Mouse (Mus musculus): ENCODE results near the gene D630036H23Rik. TPM values are rescaled to one million over a fixed set of nuclear protein-coding genes. Genes with fewer than 3 reads are reported as not detected.
"Not testable (repeated sequence)": the region's sequence is repeated elsewhere in the genome, so short reads cannot be mapped to it uniquely, and the experiment has no call there.

Gene D630036H23Rik
- polyA plus RNA-seq, 1 experiment from 2014 or later, result 0.77 TPM

- no peak for ATAC-seq (ENCODE audit: low FRiP score, low TSS enrichment)
- H3K9me3 ChIP-seq (ENCODE audit: control insufficient read depth, low read length), result no peaks in the 10 kb centered on the region
- H3K27me3 ChIP-seq (ENCODE audit: control insufficient read depth, insufficient read depth, low read length), result no peaks in the 10 kb centered on the region
- no peak overlapping the region for H3K9ac ChIP-seq (ENCODE audit: low read depth, low read length)
- H3K36me3 ChIP-seq (ENCODE audit: control insufficient read depth, insufficient read depth, low read length), result no peaks in the 10 kb centered on the region
- WGBS, result 55% methylated on average over 3 of the region's 3 CpGs
- H3K4me1 ChIP-seq (ENCODE audit: control insufficient read depth, insufficient read depth, low read length), result peaks cover 15% of the 10 kb centered on the region; the same call in 1 of the 2 replicates
- no peak overlapping the region for H3K4me3 ChIP-seq (ENCODE audit: low read length)
- H3K27ac ChIP-seq (ENCODE audit: low read depth, low read length), result no peak overlapping the region
- H3K4me2 ChIP-seq (replicated peaks; ENCODE audit: low read depth, low read length), result no peak overlapping the region
Observed at GRCm38 (mm10) chr12:36380254-36380653, 1.7 kb downstream of the D630036H23Rik start.

DNA sequence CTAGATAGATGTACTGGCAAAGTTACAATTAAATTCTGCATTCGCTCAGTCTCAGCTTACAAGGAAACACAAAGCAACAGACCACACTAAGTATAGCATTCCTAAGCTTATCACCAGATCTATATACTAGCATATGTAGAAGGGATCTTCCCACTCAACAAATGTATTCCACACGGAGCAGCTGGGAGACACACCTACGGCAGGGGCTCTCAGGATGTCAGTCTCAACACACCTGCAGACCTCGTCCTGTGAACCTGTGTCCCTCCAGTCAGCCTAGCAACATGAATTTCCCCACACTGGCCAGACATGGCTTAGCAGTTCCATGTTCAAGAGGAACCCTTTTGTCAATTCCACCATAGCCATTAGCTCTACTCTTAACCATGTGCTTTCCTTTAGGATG, 5.6 kb downstream of the D630036H23Rik start:
- WGBS, result 82% methylated on average over 3 of the region's 4 CpGs
- H3K27me3 ChIP-seq (ENCODE audit: control insufficient read depth, insufficient read depth, low read length); H3K4me3 ChIP-seq (ENCODE audit: low read length); H3K27ac ChIP-seq (ENCODE audit: low read depth, low read length); H3K36me3 ChIP-seq (ENCODE audit: control insufficient read depth, insufficient read depth, low read length); H3K4me2 ChIP-seq (replicated peaks; ENCODE audit: low read depth, low read length); ATAC-seq (ENCODE audit: low FRiP score, low TSS enrichment); H3K9ac ChIP-seq (ENCODE audit: low read depth, low read length); H3K9me3 ChIP-seq (ENCODE audit: control insufficient read depth, low read length); H3K4me1 ChIP-seq (ENCODE audit: control insufficient read depth, insufficient read depth, low read length): not testable (repeated sequence)

DNA sequence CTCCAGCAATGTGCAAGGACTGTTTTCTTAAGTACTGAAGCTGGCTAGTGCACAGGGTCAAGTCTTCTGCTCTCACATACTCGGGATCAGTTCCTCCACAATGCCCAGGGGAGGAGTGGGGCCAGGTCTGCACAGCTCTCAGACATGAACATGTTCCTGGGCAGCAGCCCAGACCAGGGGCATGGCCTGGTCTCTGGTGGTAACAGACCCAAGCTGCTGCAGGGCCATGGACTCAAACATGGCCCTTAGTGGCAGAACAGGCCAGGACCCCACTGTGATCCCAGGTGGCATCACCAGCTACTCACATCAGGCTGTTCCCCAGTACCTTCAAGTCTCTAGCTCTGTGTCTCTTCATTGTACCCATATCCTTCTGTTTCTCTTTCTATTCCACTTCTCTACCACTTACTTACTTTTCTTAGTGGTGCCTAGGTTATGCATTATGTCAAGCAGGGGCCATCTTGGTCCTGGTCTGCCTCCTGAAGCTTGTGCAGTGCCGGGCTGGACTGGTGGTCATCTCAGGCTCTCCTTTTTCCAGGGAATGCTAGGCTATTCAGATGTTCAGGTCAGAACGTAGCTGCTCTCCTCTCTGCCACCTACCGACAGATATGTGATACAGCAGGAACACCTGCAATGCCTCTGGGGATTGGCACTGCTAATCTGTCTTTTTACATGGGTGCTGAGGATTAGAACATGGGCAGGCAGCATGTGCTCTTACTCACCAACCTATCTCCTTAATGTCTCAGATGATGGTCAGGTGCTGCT, 8.6 kb downstream of the D630036H23Rik start:
- Histone ChIP-seq H3K9ac (ENCODE audit: low read depth, low read length) (no peak overlapping the region), H3K9me3 (ENCODE audit: control insufficient read depth, low read length) (no peaks in the 10 kb centered on the region), H3K4me2 (replicated peaks; ENCODE audit: low read depth, low read length) (no peak overlapping the region), H3K36me3 (ENCODE audit: control insufficient read depth, insufficient read depth, low read length) (no peaks in the 10 kb centered on the region), H3K27ac (ENCODE audit: low read depth, low read length) (no peak overlapping the region), H3K4me1 (ENCODE audit: control insufficient read depth, insufficient read depth, low read length) (no peaks in the 10 kb centered on the region), H3K27me3 (ENCODE audit: control insufficient read depth, insufficient read depth, low read length) (no peaks in the 10 kb centered on the region), H3K4me3 (ENCODE audit: low read length) (no peak overlapping the region)
- 60% methylated on average over 4 of the region's 4 CpGs for WGBS
- no peak for ATAC-seq (ENCODE audit: low FRiP score, low TSS enrichment)

GRCm38 (mm10) chr12:36364013-36364412, 18.0 kb downstream of the D630036H23Rik start:
- 81% methylated on average over 4 of the region's 4 CpGs for WGBS

DNA sequence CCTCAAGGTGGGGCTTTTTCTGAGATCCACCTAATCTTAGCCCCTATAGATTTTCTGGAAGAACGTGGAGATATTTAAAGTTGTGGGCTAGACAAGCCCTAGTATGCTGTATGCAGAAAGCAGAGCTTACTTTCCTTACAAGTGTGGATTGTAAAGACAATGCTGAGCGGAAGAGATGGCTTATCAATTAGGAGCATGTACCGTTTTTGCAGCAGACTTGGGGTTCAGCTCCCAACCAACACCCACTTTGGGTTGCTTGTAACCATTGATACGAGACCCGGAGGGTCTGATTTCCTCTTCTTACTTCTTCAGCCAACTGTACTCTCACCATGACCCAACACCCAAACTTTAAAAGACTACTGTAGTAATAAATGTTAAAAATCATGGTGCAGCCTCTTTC, 21.3 kb downstream of the D630036H23Rik start:
- no peak overlapping the region for H3K9ac ChIP-seq (ENCODE audit: low read depth, low read length)
- no peak overlapping the region for H3K4me2 ChIP-seq (replicated peaks; ENCODE audit: low read depth, low read length)
- H3K36me3 ChIP-seq (ENCODE audit: control insufficient read depth, insufficient read depth, low read length), result no peaks in the 10 kb centered on the region
- H3K27me3 ChIP-seq (ENCODE audit: control insufficient read depth, insufficient read depth, low read length), result no peaks in the 10 kb centered on the region
- no peak overlapping the region for H3K4me3 ChIP-seq (ENCODE audit: low read length)
- WGBS, result 94% methylated on average over 5 of the region's 5 CpGs
- no peak overlapping the region for H3K27ac ChIP-seq (ENCODE audit: low read depth, low read length)
- no peaks in the 10 kb centered on the region for H3K4me1 ChIP-seq (ENCODE audit: control insufficient read depth, insufficient read depth, low read length)
- ATAC-seq (ENCODE audit: low FRiP score, low TSS enrichment), result no peak
- no peaks in the 10 kb centered on the region for H3K9me3 ChIP-seq (ENCODE audit: control insufficient read depth, low read length)

More at GRCm38 (mm10) chr12:36364013-36364412, 18.0 kb downstream of the D630036H23Rik start:
- H3K27me3 ChIP-seq (ENCODE audit: control insufficient read depth, insufficient read depth, low read length), result no peaks in the 10 kb centered on the region
- H3K27ac ChIP-seq (ENCODE audit: low read depth, low read length), result no peak overlapping the region
- H3K36me3 ChIP-seq (ENCODE audit: control insufficient read depth, insufficient read depth, low read length), result no peaks in the 10 kb centered on the region
- no peaks in the 10 kb centered on the region for H3K9me3 ChIP-seq (ENCODE audit: control insufficient read depth, low read length)
- no peak overlapping the region for H3K4me2 ChIP-seq (replicated peaks; ENCODE audit: low read depth, low read length)
- no peak for ATAC-seq (ENCODE audit: low FRiP score, low TSS enrichment)
- no peaks in the 10 kb centered on the region for H3K4me1 ChIP-seq (ENCODE audit: control insufficient read depth, insufficient read depth, low read length)
- H3K9ac ChIP-seq (ENCODE audit: low read depth, low read length), result no peak overlapping the region
- no peak overlapping the region for H3K4me3 ChIP-seq (ENCODE audit: low read length)

DNA sequence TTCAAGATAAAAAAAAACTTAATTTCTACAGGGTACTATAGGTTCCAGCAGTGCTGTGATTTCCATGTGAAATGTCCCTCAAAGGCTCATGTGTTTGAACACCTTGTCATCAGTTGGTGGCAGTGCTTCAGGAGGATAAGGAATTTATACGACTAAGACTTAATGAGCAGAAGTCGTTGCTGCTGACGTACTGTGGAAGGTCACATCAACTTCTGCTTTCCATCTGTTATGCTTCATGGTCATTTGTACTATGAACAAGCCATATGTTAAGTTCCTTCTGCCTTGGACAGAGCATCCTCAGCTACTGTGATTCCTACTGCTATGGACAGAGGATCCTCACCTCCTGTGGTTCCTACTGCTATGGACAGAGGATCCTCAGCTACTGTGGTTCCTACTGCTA, 21.9 kb downstream of the D630036H23Rik start:
- Histone ChIP-seq H3K27ac (ENCODE audit: low read depth, low read length) (no peak overlapping the region), H3K9ac (ENCODE audit: low read depth, low read length) (no peak overlapping the region), H3K4me3 (ENCODE audit: low read length) (no peak overlapping the region), H3K36me3 (ENCODE audit: control insufficient read depth, insufficient read depth, low read length) (no peaks in the 10 kb centered on the region), H3K27me3 (ENCODE audit: control insufficient read depth, insufficient read depth, low read length) (no peaks in the 10 kb centered on the region), H3K9me3 (ENCODE audit: control insufficient read depth, low read length) (no peaks in the 10 kb centered on the region), H3K4me1 (ENCODE audit: control insufficient read depth, insufficient read depth, low read length) (no peaks in the 10 kb centered on the region), H3K4me2 (replicated peaks; ENCODE audit: low read depth, low read length) (no peak overlapping the region)
- 84% methylated on average over 3 of the region's 3 CpGs for WGBS
- ATAC-seq (ENCODE audit: low FRiP score, low TSS enrichment), result no peak

GRCm38 (mm10) chr12:36344131-36344530, 37.9 kb downstream of the D630036H23Rik start:
- no peaks in the 10 kb centered on the region for H3K36me3 ChIP-seq (ENCODE audit: control insufficient read depth, insufficient read depth, low read length)
- no peak overlapping the region for H3K4me3 ChIP-seq (ENCODE audit: low read length)
- no peak overlapping the region for H3K9ac ChIP-seq (ENCODE audit: low read depth, low read length)
- no peaks in the 10 kb centered on the region for H3K4me1 ChIP-seq (ENCODE audit: control insufficient read depth, insufficient read depth, low read length)
- no peak overlapping the region for H3K27ac ChIP-seq (ENCODE audit: low read depth, low read length)
- H3K9me3 ChIP-seq (ENCODE audit: control insufficient read depth, low read length), result no peaks in the 10 kb centered on the region
- 75% methylated on average over 4 of the region's 4 CpGs for WGBS
- no peaks in the 10 kb centered on the region for H3K27me3 ChIP-seq (ENCODE audit: control insufficient read depth, insufficient read depth, low read length)
- no peak overlapping the region for H3K4me2 ChIP-seq (replicated peaks; ENCODE audit: low read depth, low read length)
- no peak for ATAC-seq (ENCODE audit: low FRiP score, low TSS enrichment)

GRCm38 (mm10) chr12:36333837-36334281, 48.1 kb downstream of the D630036H23Rik start:
- H3K9ac ChIP-seq (ENCODE audit: low read depth, low read length), result no peak overlapping the region
- H3K9me3 ChIP-seq (ENCODE audit: control insufficient read depth, low read length), result no peaks in the 10 kb centered on the region
- H3K4me3 ChIP-seq (ENCODE audit: low read length), result no peak overlapping the region
- H3K27me3 ChIP-seq (ENCODE audit: control insufficient read depth, insufficient read depth, low read length), result no peaks in the 10 kb centered on the region
- H3K36me3 ChIP-seq (ENCODE audit: control insufficient read depth, insufficient read depth, low read length), result no peaks in the 10 kb centered on the region
- H3K4me1 ChIP-seq (ENCODE audit: control insufficient read depth, insufficient read depth, low read length), result no peaks in the 10 kb centered on the region
- no peak overlapping the region for H3K27ac ChIP-seq (ENCODE audit: low read depth, low read length)
- 83% methylated on average over 9 of the region's 9 CpGs for WGBS
- no peak overlapping the region for H3K4me2 ChIP-seq (replicated peaks; ENCODE audit: low read depth, low read length)
- no peak for ATAC-seq (ENCODE audit: low FRiP score, low TSS enrichment)

DNA sequence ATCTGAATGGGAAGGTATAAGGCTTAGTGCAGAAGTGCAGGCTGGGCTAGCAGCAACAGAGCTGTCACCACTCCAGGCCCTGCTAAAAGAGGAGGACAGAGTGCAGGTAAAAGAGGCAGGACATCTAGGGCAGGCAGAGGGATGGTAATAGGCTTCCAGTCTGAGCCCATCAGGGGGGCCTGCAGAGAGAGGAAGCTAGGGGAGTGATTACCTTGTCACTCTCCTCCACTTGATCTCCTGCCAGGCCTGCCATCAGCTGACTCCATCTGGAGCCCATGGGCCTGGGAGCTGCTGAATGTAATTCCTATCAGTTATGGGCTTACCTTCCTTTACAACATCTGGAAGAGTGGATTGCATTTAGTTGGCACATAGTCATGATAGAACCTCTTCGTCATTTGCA, 49.3 kb downstream of the D630036H23Rik start:
- Histone ChIP-seq H3K4me2 (replicated peaks; ENCODE audit: low read depth, low read length) (no peak overlapping the region), H3K36me3 (ENCODE audit: control insufficient read depth, insufficient read depth, low read length) (no peaks in the 10 kb centered on the region), H3K27ac (ENCODE audit: low read depth, low read length) (no peak overlapping the region), H3K9ac (ENCODE audit: low read depth, low read length) (no peak overlapping the region), H3K4me3 (ENCODE audit: low read length) (no peak overlapping the region), H3K9me3 (ENCODE audit: control insufficient read depth, low read length) (no peaks in the 10 kb centered on the region), H3K4me1 (ENCODE audit: control insufficient read depth, insufficient read depth, low read length) (no peaks in the 10 kb centered on the region), H3K27me3 (ENCODE audit: control insufficient read depth, insufficient read depth, low read length) (no peaks in the 10 kb centered on the region)
- ATAC-seq (ENCODE audit: low FRiP score, low TSS enrichment), result no peak
- WGBS, result 100% methylated on average over 1 of the region's 1 CpGs

Measured in kidney, embryonic 14.5 days (tissue).